Mouse (Mus musculus) spleen, postnatal 10 days (tissue): ENCODE results near the gene Kat6b.

Source experiments
- DNase-seq, 2 experiments: peaks; one replicate each; pipeline ENCODE4 v3.0.0; 2021 to 2022; ENCODE audit warnings: low spot score in 2 of 2

Kat6b gene

GRCm38 (mm10) chr14:21559447-21559846 lies 78.2 kb downstream of the Kat6b start:
- DNase-seq = no peak

- DNase-seq = no peak
Observed at GRCm38 (mm10) chr14:21560481-21561209, 79.4 kb downstream of the Kat6b start.

- no peak for DNase-seq
Observed at GRCm38 (mm10) chr14:21561396-21562065, 80.3 kb downstream of the Kat6b start.

DNA sequence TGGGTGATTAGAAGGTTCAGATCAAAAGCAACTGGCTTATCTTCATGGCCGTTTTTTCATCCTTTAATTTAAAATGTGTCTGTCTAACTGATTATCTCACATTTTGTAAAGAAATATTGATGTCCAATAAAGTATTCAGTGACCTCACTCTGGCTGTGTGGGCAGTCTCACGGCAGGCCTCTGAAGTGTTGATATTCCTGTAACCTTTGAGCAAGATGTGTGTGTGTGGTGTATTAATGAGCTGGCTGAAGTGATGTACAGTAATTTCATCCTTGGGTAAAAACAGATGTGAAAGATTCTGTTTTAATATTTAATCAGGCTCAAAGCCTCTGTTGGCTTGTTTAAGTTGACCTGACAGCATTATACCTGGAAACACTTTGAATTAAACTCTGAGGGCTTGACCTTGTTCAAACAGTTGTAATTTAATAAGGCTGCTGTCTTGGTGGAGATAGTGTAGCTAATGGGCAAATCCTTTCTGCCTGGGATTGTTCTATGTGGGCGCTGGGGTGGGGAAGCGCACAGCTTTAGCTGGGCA lies 82.4 kb downstream of the Kat6b start:
- no peak for DNase-seq

- DNase-seq = no peak
Observed at GRCm38 (mm10) chr14:21565541-21566353, 84.5 kb downstream of the Kat6b start.

DNA sequence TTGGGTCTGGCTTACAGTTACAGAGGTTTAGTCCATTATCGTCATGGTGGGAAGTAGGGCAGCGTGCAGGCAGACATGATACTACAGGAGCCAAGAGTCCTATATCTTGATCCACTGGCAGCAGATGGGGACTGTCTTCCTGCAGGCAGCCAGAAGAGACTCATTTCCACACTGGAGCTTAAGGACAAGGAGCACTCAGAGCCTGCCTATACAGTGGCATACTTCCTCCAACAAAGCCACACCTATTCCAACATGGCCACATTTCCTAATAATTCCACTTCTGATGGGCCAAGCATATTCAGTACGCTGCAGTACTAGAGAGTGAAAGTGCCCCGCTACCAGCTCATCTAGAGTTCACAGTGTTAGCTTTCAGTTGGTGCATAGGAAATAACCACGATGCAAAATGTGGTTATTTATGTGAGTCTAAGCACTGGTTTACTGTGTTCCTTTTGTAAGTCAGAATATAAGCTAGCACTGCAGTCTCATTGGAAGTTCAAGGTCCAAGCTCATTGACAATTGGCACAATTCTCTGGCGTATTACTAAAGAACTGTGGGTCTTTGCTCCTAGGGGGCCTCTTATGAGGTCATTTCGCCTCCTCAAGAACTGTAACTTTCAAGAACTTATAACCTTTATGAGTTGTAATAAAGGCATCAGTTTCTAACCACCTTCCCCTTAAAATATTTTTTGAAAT lies 86.2 kb downstream of the Kat6b start:
- no peak for DNase-seq

- DNase-seq = no peak
Observed at GRCm38 (mm10) chr14:21568821-21569220, 87.6 kb downstream of the Kat6b start.

DNA sequence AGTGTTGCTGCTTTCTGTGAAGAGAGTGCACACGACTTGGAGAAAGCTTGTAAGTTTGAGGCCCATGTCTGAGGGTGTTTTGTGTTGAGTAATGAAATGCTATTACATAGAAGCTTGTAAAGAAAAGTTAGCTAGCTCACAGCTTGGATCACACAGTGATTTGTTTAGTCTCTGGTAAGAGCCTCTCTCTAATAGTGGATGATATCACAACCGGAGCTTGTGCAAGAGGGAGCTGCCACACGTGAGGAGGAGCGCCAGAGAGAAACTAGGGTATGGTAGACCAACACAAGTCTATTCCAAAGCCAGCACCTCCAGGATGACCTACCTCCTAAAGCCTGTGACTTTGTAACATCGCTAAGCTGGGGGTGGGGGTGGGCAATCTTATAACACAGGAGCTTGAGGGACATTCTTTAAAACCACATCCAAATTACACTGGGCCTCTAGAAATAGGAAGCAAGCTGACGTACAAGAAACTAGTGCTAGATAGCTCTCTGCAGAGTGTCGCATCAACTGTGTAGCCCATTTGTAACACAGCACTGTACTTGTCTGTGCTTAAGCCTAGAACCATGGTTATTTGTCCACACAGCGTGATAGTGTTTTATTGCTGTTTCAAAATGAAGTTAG lies 93.6 kb downstream of the Kat6b start:
- DNase-seq = no peak

GRCm38 (mm10) chr14:21576867-21577266 lies 95.6 kb downstream of the Kat6b start:
- DNase-seq = no peak

- DNase-seq = no peak
Observed at GRCm38 (mm10) chr14:21581198-21581597, 100.0 kb downstream of the Kat6b start.

GRCm38 (mm10) chr14:21582301-21582700 lies 101.1 kb downstream of the Kat6b start:
- DNase-seq = no peak

DNA sequence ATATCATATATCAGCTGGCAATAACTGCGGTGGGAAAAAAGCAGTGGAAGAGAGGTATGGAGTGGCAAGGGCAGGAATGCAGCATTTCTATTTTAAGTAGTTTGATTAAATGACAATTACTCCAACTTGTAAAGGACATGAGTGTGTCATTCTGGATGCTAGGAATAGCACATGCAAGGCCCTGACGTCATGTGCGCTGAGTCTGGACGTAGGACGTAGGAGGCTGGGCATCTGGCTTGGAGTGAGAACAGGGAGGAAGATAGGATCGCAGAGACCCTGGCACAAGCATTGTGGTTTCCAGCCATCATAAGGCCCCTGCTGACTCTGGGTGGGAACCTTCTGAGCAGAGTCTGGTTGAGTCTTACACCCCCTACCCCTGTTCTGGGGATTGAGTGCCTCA lies 101.8 kb downstream of the Kat6b start:
- no peak for DNase-seq

DNA sequence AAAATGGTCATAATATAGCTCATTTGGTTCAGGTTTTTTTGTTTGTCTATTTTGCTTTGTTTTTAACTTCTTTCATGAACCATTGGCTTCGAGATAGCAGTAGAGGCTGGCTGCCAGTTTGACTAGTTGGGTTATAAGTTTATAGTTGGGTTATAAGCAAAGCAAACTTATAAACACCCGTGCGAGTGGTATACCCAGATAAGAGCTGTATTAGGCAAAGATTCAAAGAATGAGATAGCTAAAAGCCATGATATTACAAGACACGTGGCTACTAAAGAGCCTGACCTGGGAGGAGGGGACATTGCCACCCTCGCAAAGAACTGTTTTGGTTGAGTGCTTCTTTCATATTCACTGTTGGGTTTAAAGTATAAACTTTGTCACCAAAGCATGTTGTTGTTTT lies 102.6 kb downstream of the Kat6b start:
- no peak for DNase-seq

DNA sequence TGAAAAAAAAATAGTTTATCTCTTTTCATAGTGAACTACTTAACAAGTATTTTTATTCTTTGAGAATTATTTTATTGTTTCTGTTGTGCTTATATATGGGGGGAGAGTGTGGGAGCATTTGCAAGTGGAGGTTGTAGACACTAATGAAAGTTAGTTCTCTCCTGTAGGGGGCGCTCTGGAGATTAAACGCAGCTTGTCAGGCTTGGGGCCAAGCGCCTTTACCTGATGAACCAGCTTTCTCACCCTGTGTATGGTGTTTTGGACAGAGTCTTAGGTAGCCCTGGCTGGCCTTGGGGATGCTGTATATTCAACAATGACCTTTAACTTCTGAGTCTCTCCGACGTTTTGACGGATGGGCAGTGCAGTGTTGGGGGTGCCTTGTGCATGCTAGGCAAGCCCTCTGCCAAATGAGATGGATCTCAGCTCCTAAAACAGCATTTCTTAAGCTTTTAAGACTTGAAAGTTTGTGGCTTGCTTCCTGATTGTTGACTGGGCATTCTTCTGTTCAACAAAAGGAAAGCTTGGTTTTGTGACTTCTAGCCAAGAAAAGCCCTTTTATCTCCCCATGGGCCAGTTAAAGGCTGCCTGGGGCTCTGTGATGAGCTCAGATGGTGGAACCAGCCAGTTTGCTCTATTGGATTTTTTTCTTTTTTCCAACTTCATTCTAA lies 103.4 kb downstream of the Kat6b start:
- peak in 1 of 2 experiments; percentile 39 for DNase-seq

GRCm38 (mm10) chr14:21585491-21586251 lies 104.4 kb downstream of the Kat6b start:
- no peak for DNase-seq

DNA sequence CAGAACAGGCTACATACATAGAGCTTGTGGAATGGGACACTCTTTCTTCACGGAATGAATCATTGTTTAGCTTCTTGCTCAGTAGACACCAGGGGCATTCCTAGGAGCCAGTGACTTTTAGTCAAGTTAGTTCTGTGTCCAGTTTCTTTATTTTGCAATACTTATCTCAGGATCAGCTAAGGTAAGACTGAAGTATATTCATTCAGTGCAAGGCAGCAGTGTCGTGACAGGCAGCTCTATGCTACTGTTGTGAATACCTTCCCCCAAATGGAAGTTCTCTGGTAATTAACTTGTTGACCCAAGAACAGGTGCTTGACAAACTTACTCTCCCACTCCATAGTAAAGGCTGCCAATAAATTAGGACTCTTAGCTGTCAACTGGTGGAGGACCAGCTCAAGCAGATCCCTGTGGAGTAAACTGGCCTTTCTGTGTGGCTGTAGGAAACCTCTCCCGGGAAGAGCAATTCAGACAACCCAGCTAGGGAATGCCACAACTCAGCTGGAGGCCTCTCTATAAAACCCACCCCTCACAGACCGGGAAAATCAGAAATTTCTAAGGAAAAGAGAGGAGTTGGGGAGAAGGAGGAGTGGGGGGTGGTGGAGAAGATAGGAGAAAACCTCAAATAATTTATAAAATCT lies 105.4 kb downstream of the Kat6b start:
- no peak for DNase-seq

DNA sequence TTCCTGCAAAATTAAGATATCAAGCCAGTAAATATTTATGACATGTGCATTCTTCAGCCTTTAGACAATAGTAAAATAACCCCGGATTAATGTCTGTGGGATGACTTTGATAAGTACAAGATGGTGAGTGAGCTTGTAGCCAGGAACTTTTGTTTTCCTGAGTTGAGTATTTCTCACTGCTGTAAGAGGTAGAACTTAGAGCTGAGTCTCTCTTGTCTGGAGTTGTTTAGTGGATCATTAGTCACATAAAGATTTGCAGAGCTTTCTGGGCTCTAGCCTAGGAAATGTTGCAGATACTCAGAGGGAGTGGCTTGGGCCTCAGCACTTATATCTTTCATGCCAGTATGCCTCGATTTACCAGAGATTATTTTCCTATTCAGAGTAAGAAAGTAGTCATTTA lies 106.7 kb downstream of the Kat6b start:
- DNase-seq = no peak

GRCm38 (mm10) chr14:21589620-21590019 lies 108.4 kb downstream of the Kat6b start:
- no peak for DNase-seq

DNA sequence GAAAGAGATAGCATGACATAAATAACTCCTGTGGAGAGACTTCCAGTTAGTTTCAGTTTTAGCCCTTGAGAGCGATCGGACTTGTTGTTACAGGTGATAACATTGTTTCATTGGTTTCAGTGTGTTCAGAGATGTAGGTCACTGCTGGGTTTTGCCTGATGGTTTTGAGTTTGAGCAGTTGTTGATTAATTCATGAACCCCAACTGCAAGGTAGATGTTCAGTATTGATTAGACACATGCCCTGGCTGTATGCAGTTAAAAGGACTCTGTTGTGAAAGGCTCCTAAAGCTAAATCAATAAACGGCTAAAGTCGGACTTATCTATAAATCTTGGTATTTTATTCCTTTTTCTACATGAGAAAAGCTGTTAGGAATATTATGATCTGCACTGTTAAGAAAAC lies 109.0 kb downstream of the Kat6b start:
- no peak for DNase-seq
